15 mouse cellular contexts compared by ENCODE assay signal in genomic region chr7:43309069-43309468, GRCm38 (mm10). TPM values are rescaled to one million over a fixed set of nuclear protein-coding genes. Genes with fewer than 3 reads are reported as not detected.
A peak's percentile ranks its signal among the peaks of the same experiment; 100 is the strongest.
DNase-seq lines count a peak whose midpoint lies in the region; ATAC-seq and TF ChIP-seq lines count a peak whose summit lies in the region.
"Had no signal": no experiment of that assay in that cellular context is flagged by ENCODE, and none has a peak within 500 bp of the region (broad histone marks: within the 10 kb centered on the region; RNA-seq: fewer than 3 reads in every experiment).

No protein-coding gene starts in this region.

- no peak for TF ChIP-seq POLR2A in CH12.LX (IDR thresholded peaks at IDR 0.05; ENCODE audit: low read depth, low read length)
- TF ChIP-seq POLR2A in cerebellum, adult 2 months (IDR thresholded peaks at IDR 0.05; ENCODE audit: borderline replicate concordance, insufficient read depth, low read length): no peak

- peak; percentile 40 for DNase-seq in gastrocnemius, adult 2 months
- no peak for DNase-seq in gastrocnemius, adult 8-10 months (ENCODE audit: low spot score in 2 of 2)
- peak; percentile 15 for DNase-seq in kidney, postnatal 10 days
- DNase-seq in kidney, adult 9 months: no peak
- peak; percentile 34 for DNase-seq in CH12.LX (ENCODE audit: extremely low read depth)
- peak; percentile 43 to 57 for DNase-seq in heart, postnatal 10 days
- DNase-seq in cerebellum, adult 2 months: no peak
- DNase-seq: thymus, postnatal 36 days had no signal

- peak overlapping the region; percentile 92 for H3K27ac ChIP-seq in gastrocnemius, adult 2 months
- no peak overlapping the region for H3K27ac ChIP-seq in CH12.LX (ENCODE audit: insufficient read depth, low read depth)
- no peak overlapping the region for H3K27ac ChIP-seq in hindbrain, embryonic 12.5 days
- no peak overlapping the region for H3K27ac ChIP-seq in cerebellum, adult 2 months (ENCODE audit: insufficient read depth, low read length)
- H3K27ac ChIP-seq: embryonic facial prominence, embryonic 13.5 days; hindbrain, postnatal 0 days; layer of hippocampus, adult 2 months; liver, embryonic 14.5 days; stomach, embryonic 15.5 days had no signal

- in situ Hi-C loops in CH12.LX (cut with MboI; ENCODE audit: low pct_ligation_motif_present, low pct_unique_long_range_greater_than_20kb, low sequenced_read_pairs): no loop called here

- dilution Hi-C loops in CH12.LX (cut with MboI; ENCODE audit: extremely low pct_ligation_motif_present, extremely low pct_unique_long_range_greater_than_20kb, low sequenced_read_pairs): no loop called here

- H3K27me3 ChIP-seq in CH12.LX (replicated peaks): no peaks in the 10 kb centered on the region
- H3K27me3 ChIP-seq in hindbrain, embryonic 12.5 days: no peaks in the 10 kb centered on the region
- no peaks in the 10 kb centered on the region for H3K27me3 ChIP-seq in cerebellum, adult 2 months (ENCODE audit: control insufficient read depth, insufficient read depth, low read length)
- H3K27me3 ChIP-seq: embryonic facial prominence, embryonic 13.5 days; stomach, embryonic 15.5 days had no signal

- peaks cover 25 to 56% of the 10 kb centered on the region in 2 experiments for H3K36me3 ChIP-seq in CH12.LX (replicated peaks in 1 of 2; ENCODE audit: control insufficient read depth in 1 of 2, insufficient read depth in 1 of 2, low read length in 1 of 2)
- peaks cover 49% of the 10 kb centered on the region for H3K36me3 ChIP-seq in hindbrain, embryonic 12.5 days

- H3K4me3 ChIP-seq in gastrocnemius, adult 2 months: peak overlapping the region; percentile 34
- no peak overlapping the region for H3K4me3 ChIP-seq in CH12.LX (replicated peaks in 1 of 3; ENCODE audit: low read depth in 2 of 3, low read length in 2 of 3, poor library complexity in 1 of 3)
- H3K4me3 ChIP-seq in hindbrain, embryonic 12.5 days: no peak overlapping the region
- H3K4me3 ChIP-seq in cerebellum, adult 2 months (replicated peaks; ENCODE audit: insufficient read depth, low read depth, low read length): no peak overlapping the region
- H3K4me3 ChIP-seq: embryonic facial prominence, embryonic 13.5 days; layer of hippocampus, adult 2 months; stomach, embryonic 15.5 days had no signal

- intact Hi-C loops in gastrocnemius, adult 2 months (cut with DNase I): no loop called here
- intact Hi-C loops in heart, postnatal 10 days (cut with DNase I): no loop called here

- no peak for TF ChIP-seq RAD21 in CH12.LX (IDR thresholded peaks at IDR 0.05; ENCODE audit: low read depth, low read length)

- TF ChIP-seq CTCF in gastrocnemius, adult 2 months (IDR thresholded peaks at IDR 0.05): no peak
- TF ChIP-seq CTCF in CH12.LX (conservative IDR thresholded peaks at IDR 0.05 in 1 of 2, IDR thresholded peaks at IDR 0.05 in 1 of 2; ENCODE audit: low read depth in 2 of 2, low read length in 2 of 2): no peak
- TF ChIP-seq CTCF in cerebellum, adult 2 months (IDR thresholded peaks at IDR 0.05; ENCODE audit: borderline replicate concordance, insufficient read depth, low read depth, low read length): no peak

- H3K4me1 ChIP-seq in CH12.LX (ENCODE audit: control insufficient read depth in 1 of 2, insufficient read depth in 2 of 2): peaks cover 7 to 54% of the 10 kb centered on the region in 2 experiments
- H3K4me1 ChIP-seq in hindbrain, embryonic 12.5 days: peaks cover 11% of the 10 kb centered on the region
- peaks cover 6% of the 10 kb centered on the region; the same call in 1 of the 2 replicates for H3K4me1 ChIP-seq in cerebellum, adult 2 months (ENCODE audit: control insufficient read depth, insufficient read depth, low read length)

- H3K9ac ChIP-seq in CH12.LX (ENCODE audit: insufficient read depth, low read depth): no peak overlapping the region
- H3K9ac ChIP-seq in hindbrain, embryonic 12.5 days: no peak overlapping the region
- H3K9ac ChIP-seq: embryonic facial prominence, embryonic 13.5 days; liver, embryonic 14.5 days; stomach, embryonic 15.5 days had no signal

- no peak overlapping the region for H3K4me2 ChIP-seq in CH12.LX (ENCODE audit: insufficient read depth, low read depth, poor library complexity, severe bottlenecking)
- no peak overlapping the region for H3K4me2 ChIP-seq in hindbrain, embryonic 12.5 days (replicated peaks)
- H3K4me2 ChIP-seq: embryonic facial prominence, embryonic 13.5 days; stomach, embryonic 15.5 days had no signal

- no peak for ATAC-seq in hindbrain, embryonic 12.5 days (ENCODE audit: low FRiP score)
- ATAC-seq: activated CD4-positive, CD25-positive, alpha-beta regulatory T cell, adult 4 months; hindbrain, postnatal 0 days had no signal

- no peaks in the 10 kb centered on the region for H3K9me3 ChIP-seq in CH12.LX (replicated peaks; ENCODE audit: low read length)
- no peaks in the 10 kb centered on the region for H3K9me3 ChIP-seq in hindbrain, embryonic 12.5 days (replicated peaks)
- H3K9me3 ChIP-seq: embryonic facial prominence, embryonic 13.5 days; stomach, embryonic 15.5 days had no signal

- no peak for TF ChIP-seq EP300 in CH12.LX (IDR thresholded peaks at IDR 0.05; ENCODE audit: low read length)

- H3K79me2 ChIP-seq in CH12.LX (replicated peaks; ENCODE audit: control insufficient read depth, extremely low read depth, insufficient read depth, poor library complexity, severe bottlenecking): peaks cover 13% of the 10 kb centered on the region

- 81% methylated on average over 2 of the region's 2 CpGs for WGBS in hindbrain, embryonic 12.5 days
- 88% methylated on average over 2 of the region's 2 CpGs for WGBS in cerebellum, adult 2 months

TF ChIP-seq in CH12.LX, 34 proteins besides CTCF, POLR2A, EP300 and RAD21:
- TF ChIP-seq BHLHE40 (IDR thresholded peaks at IDR 0.05; ENCODE audit: low read depth, low read length) (peak; percentile 33; the same call in 1 of the 2 replicates), ZMIZ1 (IDR thresholded peaks at IDR 0.05; ENCODE audit: low read depth, low read length) (no peak)

RNA-seq across cellular contexts. Expression of gene Zfp715, which starts 4.0 kb away (rescaled TPM):
- 1 to 10 TPM; 6.6 to 8.3 TPM for total RNA-seq in gastrocnemius, adult 2 months (2021)
- total RNA-seq in gastrocnemius, adult 8-10 months (2022): 10 to 100 TPM in 2 of 4 experiments, 1 to 10 TPM in 2; 9.9 to 11.7 (median 10.6) TPM
- total RNA-seq in CH12.LX (2012; rRNA removed) (9.8 and 10.9 TPM in 2 replicates), CH12.LX (2014; rRNA removed) (17.1 and 19.1 TPM in 2 replicates)
- polyA plus RNA-seq in CH12.LX (2012; ENCODE audit: insufficient read length, low read depth): 10.7 and 13.3 TPM in 2 replicates
- 10 to 100 TPM; 16.7 to 20.1 TPM for total RNA-seq in heart, postnatal 10 days (2021)
- polyA plus RNA-seq in hindbrain, embryonic 12.5 days (2016; fragmentation: Nextera tagmentation; extraction: Ambion mirVana): 15.8 and 18.1 TPM in 2 replicates
- 17.1 and 19.5 TPM in 2 replicates for polyA plus RNA-seq in cerebellum, adult 2 months (2012; rRNA removed)

RNA-seq across cellular contexts. Expression of gene Siglecf, which starts 42.1 kb away (rescaled TPM):
- not detected for total RNA-seq in gastrocnemius, adult 2 months (2021)
- total RNA-seq in gastrocnemius, adult 8-10 months (2022): not detected
- total RNA-seq in CH12.LX (2012; rRNA removed) (0.25 and 0.34 TPM in 2 replicates), CH12.LX (2014; rRNA removed) (0.66 and 0.77 TPM in 2 replicates)
- polyA plus RNA-seq in CH12.LX (2012; ENCODE audit: insufficient read length, low read depth): 1.3 and 1.7 TPM in 2 replicates
- total RNA-seq in heart, postnatal 10 days (2021): not detected
- polyA plus RNA-seq in hindbrain, embryonic 12.5 days (2016; fragmentation: Nextera tagmentation; extraction: Ambion mirVana): 0.09 TPM in 1 of 2 replicates, not detected in the other
- 0.14 and 0.31 TPM in 2 replicates for polyA plus RNA-seq in cerebellum, adult 2 months (2012; rRNA removed)
- total RNA-seq: hindbrain, postnatal 0 days had no signal
- polyA plus RNA-seq: activated CD4-positive, CD25-positive, alpha-beta regulatory T cell, adult 4 months had no signal

Comparison
In these comparisons a context has a peak if more than half of its experiments do, and no peak if none do; other contexts are left out.
1. DNase-seq: peak in gastrocnemius, adult 2 months (single experiment), kidney, postnatal 10 days (single experiment), CH12.LX (single experiment) and heart, postnatal 10 days (2 of 2); none in gastrocnemius, adult 8-10 months (0 of 2), kidney, adult 9 months (single experiment) and cerebellum, adult 2 months (0 of 2).